Mouse (Mus musculus): ENCODE measurements around the gene Micu2.

DNA sequence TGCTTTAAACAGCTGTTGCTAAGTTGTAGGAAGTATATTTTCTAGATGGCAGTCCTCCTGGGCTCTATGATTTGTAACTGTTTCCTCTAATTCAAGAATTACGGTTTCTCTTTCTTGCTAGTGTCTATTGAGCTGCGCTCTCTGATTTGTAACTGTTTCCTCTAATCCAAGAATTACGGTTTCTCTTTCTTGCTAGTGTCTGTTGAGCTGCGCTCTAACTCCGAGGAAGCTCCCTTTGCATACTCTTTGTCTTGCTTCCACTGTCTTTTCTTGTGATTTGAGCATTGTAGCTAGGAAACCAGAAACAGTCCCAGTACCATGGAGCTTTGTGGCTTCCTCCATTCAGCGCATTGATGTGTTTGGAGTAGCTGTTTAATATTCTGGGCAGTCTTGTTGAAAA lies 83.7 kb downstream of the Micu2 start:
- TF ChIP-seq CTCF (IDR thresholded peaks at IDR 0.05; ENCODE audit: borderline replicate concordance, insufficient read depth, low read depth, low read length) (no peak), POLR2A (IDR thresholded peaks at IDR 0.05; ENCODE audit: borderline replicate concordance, insufficient read depth, low read length) (no peak)

All from cerebellum, adult 2 months (tissue).